ENCODE assay signal across 7 mouse cellular contexts in the genomic region with DNA sequence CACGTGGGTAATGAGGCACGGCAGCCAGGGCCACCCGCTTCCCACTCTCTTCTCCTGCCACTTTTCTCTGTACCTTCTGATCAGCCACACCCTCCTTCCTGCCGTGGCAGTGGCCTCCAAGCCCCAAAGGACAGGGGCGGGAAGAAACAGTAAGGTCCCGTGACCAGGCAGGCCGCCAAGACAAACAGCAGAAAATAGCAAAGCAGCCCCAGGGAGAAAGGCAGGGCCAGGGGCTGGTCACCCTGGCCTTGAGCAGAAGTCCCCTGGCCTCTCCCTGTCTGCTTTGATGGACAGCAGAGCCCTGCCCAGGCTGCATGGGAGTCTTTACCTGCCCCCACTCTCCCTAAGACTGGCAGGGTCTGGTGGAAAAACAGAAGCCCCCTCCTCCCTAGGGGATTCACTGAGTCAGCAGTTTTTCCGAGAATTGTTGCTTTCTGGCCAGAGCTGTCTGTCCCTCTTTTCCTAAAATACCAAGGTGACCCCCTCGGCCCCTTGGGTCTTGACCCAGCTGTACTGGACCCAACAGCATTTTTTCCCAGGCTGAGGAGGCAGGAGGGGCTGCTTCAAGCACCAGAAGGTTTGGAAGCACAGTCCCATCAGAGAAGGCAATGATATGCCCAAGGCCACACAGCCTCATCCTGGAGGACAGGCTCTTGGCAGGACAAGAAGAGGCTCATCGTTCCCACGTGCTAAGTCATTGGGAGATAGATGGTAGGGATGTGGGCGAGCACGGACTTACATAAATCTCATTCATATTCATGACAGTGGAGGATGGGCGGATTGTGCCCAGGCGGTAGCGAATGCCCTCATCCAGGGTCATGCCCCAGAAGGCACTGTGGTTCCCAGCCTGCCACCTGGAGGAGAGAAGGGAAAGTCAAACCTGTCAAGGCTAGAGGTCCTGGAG. TPM values are rescaled to one million over a fixed set of nuclear protein-coding genes. Genes with fewer than 3 reads are reported as not detected.
DNase-seq lines count a peak whose midpoint lies in the region; ATAC-seq and TF ChIP-seq lines count a peak whose summit lies in the region.

No protein-coding gene starts in this region.

- peak; percentile 78 for DNase-seq in adipocyte (ENCODE audit: low spot score)
- DNase-seq in gastrocnemius, postnatal 36 days: peak; percentile 72 to 79
- DNase-seq in liver, embryonic 11.5 days (ENCODE audit: low spot score): no peak
- DNase-seq in neural tube, embryonic 11.5 days (ENCODE audit: low spot score): peak; percentile 40

- H3K9me3 ChIP-seq in ES-Bruce4 (replicated peaks; ENCODE audit: control insufficient read depth, insufficient read depth, low read length, poor library complexity, severe bottlenecking): no peaks in the 10 kb centered on the region
- H3K9me3 ChIP-seq in hindbrain, embryonic 16.5 days (ENCODE audit: control insufficient read depth, low read length): no peaks in the 10 kb centered on the region
- no peaks in the 10 kb centered on the region for H3K9me3 ChIP-seq in liver, embryonic 11.5 days (ENCODE audit: control insufficient read depth, low read length)
- no peaks in the 10 kb centered on the region for H3K9me3 ChIP-seq in neural tube, embryonic 11.5 days (ENCODE audit: control insufficient read depth, low read length)

- TF ChIP-seq CTCF in ES-Bruce4 (IDR thresholded peaks at IDR 0.05; ENCODE audit: low read depth, low read length): peak; percentile 3

- H3K36me3 ChIP-seq in ES-Bruce4 (ENCODE audit: control insufficient read depth, insufficient read depth, low read length, poor library complexity, severe bottlenecking): no peaks in the 10 kb centered on the region
- no peaks in the 10 kb centered on the region for H3K36me3 ChIP-seq in hindbrain, embryonic 16.5 days (ENCODE audit: control insufficient read depth, insufficient read depth, low read length)
- H3K36me3 ChIP-seq in liver, embryonic 11.5 days (ENCODE audit: control insufficient read depth, insufficient read depth, low read length): no peaks in the 10 kb centered on the region
- no peaks in the 10 kb centered on the region for H3K36me3 ChIP-seq in neural tube, embryonic 11.5 days (ENCODE audit: control insufficient read depth, insufficient read depth, low read length)

- no peak for TF ChIP-seq EP300 in ES-Bruce4 (IDR thresholded peaks at IDR 0.05; ENCODE audit: insufficient read depth, low read depth, low read length)

- 35% methylated on average over 16 of the region's 16 CpGs for WGBS in hindbrain, embryonic 16.5 days
- WGBS in liver, embryonic 11.5 days: 43% methylated on average over 16 of the region's 16 CpGs
- WGBS in neural tube, embryonic 11.5 days: 38% methylated on average over 16 of the region's 16 CpGs

- ATAC-seq in hindbrain, embryonic 16.5 days: no peak
- peak; percentile 33; the same call in 1 of the 2 replicates for ATAC-seq in liver, embryonic 11.5 days (replicated peaks; ENCODE audit: low FRiP score)
- no peak for ATAC-seq in neural tube, embryonic 11.5 days (ENCODE audit: insufficient read depth, low FRiP score, low TSS enrichment)
- no peak for ATAC-seq in inflammation-experienced regulatory T-cells, adult 6 months

- H3K4me3 ChIP-seq in ES-Bruce4 (ENCODE audit: low read depth, low read length): no peak overlapping the region
- no peak overlapping the region for H3K4me3 ChIP-seq in hindbrain, embryonic 16.5 days (ENCODE audit: low read length)
- no peak overlapping the region for H3K4me3 ChIP-seq in liver, embryonic 11.5 days (ENCODE audit: low read depth, low read length)
- no peak overlapping the region for H3K4me3 ChIP-seq in neural tube, embryonic 11.5 days (ENCODE audit: low read depth, low read length)

- TF ChIP-seq POLR2A in ES-Bruce4 (IDR thresholded peaks at IDR 0.05; ENCODE audit: insufficient read depth, low read length): no peak

- intact Hi-C loops in gastrocnemius, postnatal 36 days (cut with DNase I): loop anchor here (2.0 kb wide), 1 partner anchor 44 kb away; no protein-coding TSS in a partner anchor

- H3K4me2 ChIP-seq in hindbrain, embryonic 16.5 days (ENCODE audit: low read length): peak overlapping the region; percentile 16; the same call in 1 of the 2 replicates
- H3K4me2 ChIP-seq in liver, embryonic 11.5 days: no peak overlapping the region; the same call in 1 of the 2 replicates
- no peak overlapping the region for H3K4me2 ChIP-seq in neural tube, embryonic 11.5 days (ENCODE audit: low read depth)

- peaks cover 4% of the 10 kb centered on the region for H3K4me1 ChIP-seq in ES-Bruce4 (ENCODE audit: control insufficient read depth, insufficient read depth, low read length)
- H3K4me1 ChIP-seq in hindbrain, embryonic 16.5 days (ENCODE audit: control insufficient read depth, insufficient read depth, low read depth, low read length): peaks cover 2% of the 10 kb centered on the region
- peaks cover 23% of the 10 kb centered on the region for H3K4me1 ChIP-seq in liver, embryonic 11.5 days (replicated peaks; ENCODE audit: control insufficient read depth, insufficient read depth, low read length)
- H3K4me1 ChIP-seq in neural tube, embryonic 11.5 days (ENCODE audit: control insufficient read depth, insufficient read depth, low read length): peaks cover 11% of the 10 kb centered on the region

- H3K27ac ChIP-seq in ES-Bruce4 (ENCODE audit: insufficient read depth, low read length): no peak overlapping the region
- no peak overlapping the region for H3K27ac ChIP-seq in hindbrain, embryonic 16.5 days (ENCODE audit: low read depth, low read length)
- H3K27ac ChIP-seq in liver, embryonic 11.5 days (ENCODE audit: low read depth, low read length): no peak overlapping the region
- H3K27ac ChIP-seq in neural tube, embryonic 11.5 days (ENCODE audit: low read depth, low read length): no peak overlapping the region

- no peak overlapping the region for H3K9ac ChIP-seq in ES-Bruce4 (ENCODE audit: low read depth, poor library complexity, severe bottlenecking)
- H3K9ac ChIP-seq in hindbrain, embryonic 16.5 days (ENCODE audit: low read depth, low read length): no peak overlapping the region
- no peak overlapping the region for H3K9ac ChIP-seq in liver, embryonic 11.5 days (ENCODE audit: low read depth, low read length)
- H3K9ac ChIP-seq in neural tube, embryonic 11.5 days (ENCODE audit: low read length): no peak overlapping the region

- H3K27me3 ChIP-seq in ES-Bruce4 (ENCODE audit: control insufficient read depth, insufficient read depth, low read length, poor library complexity, severe bottlenecking): no peaks in the 10 kb centered on the region
- peaks cover 8% of the 10 kb centered on the region; the same call in 1 of the 2 replicates for H3K27me3 ChIP-seq in hindbrain, embryonic 16.5 days (replicated peaks; ENCODE audit: control insufficient read depth, insufficient read depth, low read length)
- H3K27me3 ChIP-seq in liver, embryonic 11.5 days (replicated peaks; ENCODE audit: control insufficient read depth, insufficient read depth, low read length): peaks cover 42% of the 10 kb centered on the region
- H3K27me3 ChIP-seq in neural tube, embryonic 11.5 days (ENCODE audit: control insufficient read depth, insufficient read depth, low read length): peaks cover 12% of the 10 kb centered on the region

RNA-seq across cellular contexts. Expression of a gene that starts 6.4 kb away (rescaled TPM):
- 35.2 and 35.4 TPM in 2 replicates for polyA plus RNA-seq in ES-Bruce4 (2011; ENCODE audit: insufficient read depth, insufficient read length, low read depth, missing spikeins)
- total RNA-seq in gastrocnemius, postnatal 36 days (2021): 10 to 100 TPM; 17.0 to 28.2 TPM
- 10.0 and 12.5 TPM in 2 replicates for polyA plus RNA-seq in hindbrain, embryonic 16.5 days (2015; fragmentation: Nextera tagmentation; extraction: Ambion mirVana)
- polyA plus RNA-seq in liver, embryonic 11.5 days (2014; fragmentation: Nextera tagmentation; extraction: Ambion mirVana): 15.3 and 16.1 TPM in 2 replicates
- polyA plus RNA-seq in neural tube, embryonic 11.5 days (2014; fragmentation: Nextera tagmentation; extraction: Ambion mirVana): 4.7 and 5.0 TPM in 2 replicates
- not detected for polyA plus RNA-seq in inflammation-experienced regulatory T-cells, adult 6 months (2017; shearing (Covaris generic))

RNA-seq across cellular contexts. Expression of a gene that starts 29.4 kb away (rescaled TPM):
- polyA plus RNA-seq in ES-Bruce4 (2011; ENCODE audit: insufficient read depth, insufficient read length, low read depth, missing spikeins): 0.82 and 0.91 TPM in 2 replicates
- not detected for total RNA-seq in gastrocnemius, postnatal 36 days (2021)
- 5.7 and 8.6 TPM in 2 replicates for polyA plus RNA-seq in hindbrain, embryonic 16.5 days (2015; fragmentation: Nextera tagmentation; extraction: Ambion mirVana)
- 0.12 and 0.30 TPM in 2 replicates for polyA plus RNA-seq in liver, embryonic 11.5 days (2014; fragmentation: Nextera tagmentation; extraction: Ambion mirVana)
- polyA plus RNA-seq in neural tube, embryonic 11.5 days (2014; fragmentation: Nextera tagmentation; extraction: Ambion mirVana): 0.20 and 0.49 TPM in 2 replicates
- not detected for polyA plus RNA-seq in inflammation-experienced regulatory T-cells, adult 6 months (2017; shearing (Covaris generic))

RNA-seq across cellular contexts. Expression of a gene that starts 53.7 kb away (rescaled TPM):
- polyA plus RNA-seq in ES-Bruce4 (2011; ENCODE audit: insufficient read depth, insufficient read length, low read depth, missing spikeins): not detected in 2 replicates
- not detected for total RNA-seq in gastrocnemius, postnatal 36 days (2021)
- polyA plus RNA-seq in hindbrain, embryonic 16.5 days (2015; fragmentation: Nextera tagmentation; extraction: Ambion mirVana): 1.3 and 1.4 TPM in 2 replicates
- not detected in 2 replicates for polyA plus RNA-seq in liver, embryonic 11.5 days (2014; fragmentation: Nextera tagmentation; extraction: Ambion mirVana)
- polyA plus RNA-seq in neural tube, embryonic 11.5 days (2014; fragmentation: Nextera tagmentation; extraction: Ambion mirVana): not detected in 2 replicates
- not detected for polyA plus RNA-seq in inflammation-experienced regulatory T-cells, adult 6 months (2017; shearing (Covaris generic))
